Mouse (Mus musculus) heart, adult 2 months (tissue): ENCODE results near the gene Sppl2c.

Experiments used
- CTCF ChIP-seq: fragments of 200-600 bp; IDR thresholded peaks from 2 replicates; pipeline ENCODE4 v1.8.1; 2022; ENCODE audit warnings: antibody characterized with exemption, mild to moderate bottlenecking, moderate library complexity
- POLR2A ChIP-seq: fragments of 200-500 bp; IDR thresholded peaks from 2 replicates; pipeline ENCODE4 v1.6.1; 2011; ENCODE audit warnings: mild to moderate bottlenecking, low read depth, low read length, control low read depth; ENCODE audit not compliant: insufficient read depth

GRCm38 (mm10) chr11:104232141-104233061 lies 46.3 kb downstream of the Sppl2c start:
- peak; percentile 30 for TF ChIP-seq CTCF
- no peak for TF ChIP-seq POLR2A
